Mouse (Mus musculus) heart, embryonic 15.5 days (tissue): ENCODE measurements around the gene Ggta1. TPM values are rescaled to one million over a fixed set of nuclear protein-coding genes. Genes with fewer than 3 reads are reported as not detected.
A peak's percentile ranks its signal among the peaks of the same experiment; 100 is the strongest.

ENCODE experiments used
- ATAC-seq: fragments of 200-750 bp; cut with Nextera tagmentation; replicated peaks from 2 replicates; pipeline ENCODE4 v1.8.0; 2017; ENCODE audit warnings: low read depth, moderate TSS enrichment; ENCODE audit not compliant: insufficient number of reproducible peaks, insufficient read depth, low FRiP score
- H3K27ac ChIP-seq: fragments of 300-500 bp; sonication (generic); 2 replicates; pipeline ENCODE4 v1.5.1; 2015; ENCODE audit warnings: mild to moderate bottlenecking, inconsistent platforms
- H3K27me3 ChIP-seq: fragments of 300-500 bp; sonication (generic); 2 replicates; pipeline ENCODE4 v1.6.1; 2015; ENCODE audit warnings: inconsistent platforms
- H3K36me3 ChIP-seq: fragments of 300-500 bp; sonication (generic); 2 replicates; pipeline ENCODE4 v1.6.1; 2015; ENCODE audit warnings: mild to moderate bottlenecking, inconsistent platforms
- H3K4me1 ChIP-seq: fragments of 300-500 bp; sonication (generic); replicated peaks from 2 replicates; pipeline ENCODE4 v1.6.1; 2015; ENCODE audit warnings: inconsistent platforms
- H3K4me2 ChIP-seq: fragments of 300-500 bp; sonication (generic); 2 replicates; pipeline ENCODE4 v1.6.1; 2015; ENCODE audit warnings: inconsistent platforms, mild to moderate bottlenecking, moderate library complexity
- H3K4me3 ChIP-seq: fragments of 300-500 bp; sonication (generic); 2 replicates; pipeline ENCODE4 v1.5.1; 2015; ENCODE audit warnings: mild to moderate bottlenecking, inconsistent platforms
- H3K9ac ChIP-seq: fragments of 300-500 bp; sonication (generic); 2 replicates; pipeline ENCODE4 v1.6.1; 2015; ENCODE audit warnings: mild to moderate bottlenecking, inconsistent platforms
- H3K9me3 ChIP-seq: fragments of 300-500 bp; sonication (generic); replicated peaks from 2 replicates; pipeline ENCODE4 v1.6.1; 2016; ENCODE audit warnings: inconsistent platforms
- WGBS: fragments of 180-500 bp; shearing (Covaris S2); methylation state at CpG from one replicate; pipeline ENCODE4 v1.1.7; 2015; ENCODE audit warnings: mixed read lengths; 5-methylcytosine and 5-hydroxymethylcytosine counted together
- polyA plus RNA-seq: library from polyadenylated mRNA; unstranded; fragments of >200 nt; fragmentation: Nextera tagmentation; extraction: Ambion mirVana; gene quantifications from 2 replicates; pipeline ENCODE4 v1.2.1, GENCODE M21; 2015

Gene Ggta1
- polyA plus RNA-seq, 1 experiment from 2014 or later: 27.4 TPM

DNA sequence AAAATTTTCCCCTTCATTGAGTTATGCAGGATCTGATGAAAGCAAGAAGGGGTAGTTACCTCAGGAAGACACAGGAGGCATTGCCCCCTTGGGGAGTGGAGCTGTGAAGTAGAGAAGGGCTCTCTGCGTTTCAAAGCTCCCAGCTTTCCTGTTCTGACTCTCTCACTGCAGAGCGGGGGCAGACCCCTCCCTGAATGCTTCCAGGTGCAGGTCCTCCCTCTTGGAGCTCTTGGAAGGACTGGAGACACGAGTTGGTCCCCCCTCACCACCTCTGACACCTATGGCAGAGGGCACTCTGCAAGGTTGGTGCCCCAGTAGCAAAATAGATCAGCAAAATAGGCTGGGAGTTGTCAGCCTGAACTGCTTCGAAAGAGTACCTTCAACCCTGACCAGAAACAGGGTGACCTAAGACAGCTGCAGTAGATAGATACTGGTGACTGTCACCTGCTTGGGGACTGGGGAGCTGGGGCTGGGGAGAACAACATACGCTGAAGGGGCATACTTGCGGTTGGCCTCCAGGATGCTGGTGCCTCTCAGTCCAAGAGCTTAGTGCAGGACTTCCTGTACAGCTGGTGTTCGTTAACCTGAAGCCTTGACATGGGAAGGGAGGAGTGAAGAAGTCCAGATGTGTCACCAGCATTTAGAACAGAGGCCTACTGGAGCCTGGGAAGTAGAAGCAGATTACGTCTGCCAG lies 40.8 kb upstream of the Ggta1 start:
- Histone ChIP-seq H3K27me3 (no peaks in the 10 kb centered on the region), H3K4me1 (peaks cover 55% of the 10 kb centered on the region), H3K36me3 (no peaks in the 10 kb centered on the region), H3K27ac (peak overlapping the region; percentile 89), H3K4me3 (no peak overlapping the region), H3K9me3 (no peaks in the 10 kb centered on the region), H3K9ac (no peak overlapping the region), H3K4me2 (no peak overlapping the region)
- ATAC-seq: peak; percentile 58
- WGBS: 28% methylated on average over 8 of the region's 8 CpGs

DNA sequence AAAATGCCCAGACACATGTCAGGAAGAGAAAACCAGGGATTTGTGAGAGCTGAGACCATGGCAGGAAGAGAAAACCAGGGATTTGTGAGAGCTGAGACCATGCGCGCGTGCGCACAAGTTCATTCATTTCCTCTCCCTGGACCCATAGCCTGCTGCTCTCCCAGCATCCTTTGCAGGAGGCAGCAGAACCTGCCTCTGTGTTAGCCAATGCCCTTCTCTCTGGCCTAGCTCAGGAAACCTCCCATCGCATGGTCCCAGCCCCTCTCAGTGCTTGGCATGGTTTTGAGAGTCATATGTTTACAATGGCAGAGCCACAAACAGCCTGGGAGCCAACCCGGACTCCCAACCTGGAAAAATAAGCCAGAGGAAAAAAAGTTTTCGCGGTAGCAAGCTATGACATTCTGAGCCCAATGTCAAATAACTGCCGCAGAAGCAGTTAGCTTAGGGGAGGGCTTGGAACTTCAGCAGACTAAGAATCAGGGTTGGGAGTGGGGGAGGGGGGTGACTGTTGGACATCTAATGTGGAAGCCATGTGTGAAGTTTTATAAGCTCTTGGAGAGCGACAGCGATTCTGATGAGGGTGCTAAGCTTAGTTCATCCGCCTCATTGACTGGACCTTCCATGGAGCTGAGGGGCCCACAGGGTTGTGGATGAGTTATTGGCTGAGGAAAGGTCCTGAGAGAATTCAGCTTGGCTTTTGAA lies 40.1 kb upstream of the Ggta1 start:
- no peak overlapping the region for H3K4me3 ChIP-seq
- peak overlapping the region; percentile 89 for H3K27ac ChIP-seq
- peaks cover 48% of the 10 kb centered on the region for H3K4me1 ChIP-seq
- H3K4me2 ChIP-seq: no peak overlapping the region
- H3K9me3 ChIP-seq: no peaks in the 10 kb centered on the region
- H3K27me3 ChIP-seq: no peaks in the 10 kb centered on the region
- ATAC-seq: no peak
- 65% methylated on average over 12 of the region's 12 CpGs for WGBS
- H3K9ac ChIP-seq: no peak overlapping the region
- no peaks in the 10 kb centered on the region for H3K36me3 ChIP-seq

DNA sequence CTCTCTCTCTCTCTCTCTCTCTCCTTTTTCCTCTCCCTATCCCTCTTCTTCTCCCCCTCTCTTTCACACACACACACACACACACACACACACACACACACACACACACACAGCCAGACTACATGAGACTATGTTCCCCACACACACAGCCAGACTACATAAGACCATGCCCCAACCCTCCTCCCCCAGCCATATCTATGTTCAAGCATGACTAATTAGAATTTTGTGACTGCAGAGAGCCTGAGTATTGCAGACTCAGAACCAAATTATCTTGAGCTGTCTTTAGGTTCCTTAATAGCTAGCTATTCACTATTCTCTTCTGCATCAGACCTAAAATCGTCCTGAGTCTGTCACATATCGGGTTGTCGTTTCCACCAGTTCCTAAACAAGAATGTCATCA lies 39.5 kb upstream of the Ggta1 start:
- Histone ChIP-seq H3K27ac (peak overlapping the region; percentile 89), H3K4me3 (no peak overlapping the region), H3K9ac (no peak overlapping the region), H3K4me1 (peaks cover 47% of the 10 kb centered on the region), H3K4me2 (no peak overlapping the region), H3K27me3 (no peaks in the 10 kb centered on the region), H3K9me3 (no peaks in the 10 kb centered on the region), H3K36me3 (no peaks in the 10 kb centered on the region)
- ATAC-seq: no peak
- 57% methylated on average over 3 of the region's 3 CpGs for WGBS

DNA sequence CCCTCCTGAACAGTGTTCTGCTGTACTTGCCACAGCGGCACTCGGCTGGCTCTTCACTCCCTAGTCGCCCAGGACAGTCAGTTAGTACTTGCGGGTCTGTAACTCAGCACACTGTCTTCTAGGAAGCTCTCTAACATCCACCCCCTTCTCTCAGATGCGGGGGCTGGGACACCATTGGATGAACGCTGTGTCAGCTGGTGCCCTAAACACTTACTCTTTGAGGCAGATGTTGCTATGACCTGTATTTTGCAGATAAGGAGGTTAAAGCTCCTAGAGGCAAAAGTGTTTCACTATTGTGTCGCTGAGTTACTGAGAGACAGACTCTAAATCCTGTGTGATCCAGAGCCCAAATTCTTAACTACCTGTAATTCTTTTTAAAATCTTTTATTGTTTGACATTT lies 36.4 kb upstream of the Ggta1 start:
- H3K27me3 ChIP-seq: no peaks in the 10 kb centered on the region
- H3K4me3 ChIP-seq: no peak overlapping the region
- peaks cover 36% of the 10 kb centered on the region for H3K4me1 ChIP-seq
- no peak overlapping the region for H3K9ac ChIP-seq
- no peak overlapping the region for H3K4me2 ChIP-seq
- 55% methylated on average over 7 of the region's 7 CpGs for WGBS
- no peaks in the 10 kb centered on the region for H3K36me3 ChIP-seq
- no peak for ATAC-seq
- no peaks in the 10 kb centered on the region for H3K9me3 ChIP-seq
- H3K27ac ChIP-seq: no peak overlapping the region; the same call in 1 of the 2 replicates

DNA sequence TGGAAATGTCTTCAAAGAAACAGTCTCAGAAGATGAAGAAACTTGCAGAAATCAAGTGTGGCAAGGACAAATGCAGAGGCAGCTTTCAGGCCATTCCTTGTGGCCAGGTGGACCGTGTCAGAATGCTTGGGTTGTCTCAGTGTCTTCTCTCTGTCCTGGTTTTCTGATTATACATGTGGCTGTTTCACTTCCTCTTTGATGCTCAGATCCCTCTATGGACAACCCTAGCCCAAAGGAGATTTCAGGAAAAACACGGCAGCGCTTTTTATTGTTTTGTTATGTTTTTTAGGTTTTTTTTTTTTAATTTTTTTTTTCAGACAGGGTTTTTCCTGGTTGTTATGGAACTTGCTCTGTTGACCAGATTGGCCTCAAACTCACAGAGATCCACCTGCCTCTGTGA lies 35.9 kb upstream of the Ggta1 start:
- 74% methylated on average over 3 of the region's 3 CpGs for WGBS
- H3K9ac ChIP-seq: no peak overlapping the region
- H3K4me1 ChIP-seq: peaks cover 31% of the 10 kb centered on the region
- no peak overlapping the region; the same call in 1 of the 2 replicates for H3K27ac ChIP-seq
- H3K36me3 ChIP-seq: no peaks in the 10 kb centered on the region
- H3K27me3 ChIP-seq: no peaks in the 10 kb centered on the region
- no peak overlapping the region for H3K4me2 ChIP-seq
- no peaks in the 10 kb centered on the region for H3K9me3 ChIP-seq
- H3K4me3 ChIP-seq: no peak overlapping the region
- no peak for ATAC-seq

DNA sequence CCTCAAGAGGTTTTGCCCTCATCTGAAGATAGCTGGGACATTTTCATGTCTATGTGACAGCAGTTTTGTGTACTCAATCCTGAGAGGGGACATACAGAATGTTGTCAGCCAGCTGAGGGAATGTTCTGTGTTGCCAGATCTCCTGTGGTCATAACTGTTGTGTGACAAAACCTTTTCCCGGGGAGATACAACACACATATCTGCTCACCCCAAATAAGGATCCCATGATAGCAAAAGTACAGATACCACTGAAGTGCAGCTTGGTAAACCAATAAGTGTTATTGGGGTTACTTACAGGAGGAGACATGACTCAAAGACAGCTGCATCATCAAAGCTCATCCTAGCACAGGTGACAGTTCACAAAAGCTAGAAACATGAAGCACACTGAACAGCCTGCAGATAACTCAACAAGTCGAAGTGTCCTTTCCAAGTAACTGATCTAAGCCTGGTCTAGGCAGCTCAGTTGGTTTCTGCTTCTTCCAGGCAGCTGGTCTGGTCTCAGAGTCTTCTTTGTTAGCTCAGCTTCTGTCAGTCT lies 34.7 kb upstream of the Ggta1 start:
- H3K4me3 ChIP-seq: no peak overlapping the region
- ATAC-seq: no peak
- 71% methylated on average over 2 of the region's 2 CpGs for WGBS

DNA sequence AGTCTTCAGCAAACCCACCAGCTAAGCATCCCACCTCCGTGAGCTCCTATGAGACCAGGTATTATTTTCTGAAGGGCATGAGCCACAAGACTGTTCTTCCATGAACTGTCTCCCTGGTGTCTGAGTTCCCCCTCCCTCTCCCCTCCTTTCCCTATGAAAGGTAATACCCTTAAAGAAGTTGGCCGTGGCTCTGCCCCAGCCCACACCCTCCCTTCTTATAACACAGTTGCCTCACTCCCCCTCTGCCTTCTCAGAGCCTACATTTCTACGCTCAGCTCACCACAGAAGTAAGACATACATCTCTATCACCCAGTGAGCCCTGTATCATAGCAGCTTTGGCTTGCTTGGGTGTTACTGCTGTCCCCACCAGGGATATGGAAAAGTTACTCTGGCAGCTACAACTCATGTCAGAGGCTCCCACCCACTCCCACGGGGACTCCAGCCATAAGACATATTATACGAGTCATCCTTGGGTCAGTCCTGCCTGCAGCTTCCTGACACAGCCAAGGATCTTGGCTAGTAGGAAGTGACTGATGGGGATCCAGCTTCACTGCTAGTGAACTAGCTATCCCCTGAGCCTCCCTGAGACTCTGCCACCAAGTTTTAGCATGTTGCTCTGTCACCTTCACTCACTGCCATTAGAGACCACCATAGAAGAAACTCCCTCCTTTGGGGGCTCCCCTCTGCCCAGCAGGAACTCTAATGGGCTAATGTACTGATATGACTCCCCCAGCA lies 33.4 kb upstream of the Ggta1 start:
- Histone ChIP-seq H3K27me3 (no peaks in the 10 kb centered on the region), H3K27ac (peak overlapping the region; percentile 48), H3K4me2 (peak overlapping the region; percentile 1; the same call in 1 of the 2 replicates), H3K9me3 (no peaks in the 10 kb centered on the region), H3K4me1 (peaks cover 15% of the 10 kb centered on the region), H3K4me3 (no peak overlapping the region), H3K9ac (no peak overlapping the region), H3K36me3 (no peaks in the 10 kb centered on the region)
- peak; percentile 14; the same call in 1 of the 2 replicates for ATAC-seq
- WGBS: 44% methylated on average over 5 of the region's 5 CpGs

More for the DNA sequence above, 34.7 kb upstream of the Ggta1 start:
- no peaks in the 10 kb centered on the region for H3K27me3 ChIP-seq
- H3K27ac ChIP-seq: no peak overlapping the region
- no peaks in the 10 kb centered on the region for H3K9me3 ChIP-seq
- peaks cover 19% of the 10 kb centered on the region for H3K4me1 ChIP-seq
- H3K4me2 ChIP-seq: no peak overlapping the region
- no peak overlapping the region for H3K9ac ChIP-seq
- H3K36me3 ChIP-seq: no peaks in the 10 kb centered on the region

DNA sequence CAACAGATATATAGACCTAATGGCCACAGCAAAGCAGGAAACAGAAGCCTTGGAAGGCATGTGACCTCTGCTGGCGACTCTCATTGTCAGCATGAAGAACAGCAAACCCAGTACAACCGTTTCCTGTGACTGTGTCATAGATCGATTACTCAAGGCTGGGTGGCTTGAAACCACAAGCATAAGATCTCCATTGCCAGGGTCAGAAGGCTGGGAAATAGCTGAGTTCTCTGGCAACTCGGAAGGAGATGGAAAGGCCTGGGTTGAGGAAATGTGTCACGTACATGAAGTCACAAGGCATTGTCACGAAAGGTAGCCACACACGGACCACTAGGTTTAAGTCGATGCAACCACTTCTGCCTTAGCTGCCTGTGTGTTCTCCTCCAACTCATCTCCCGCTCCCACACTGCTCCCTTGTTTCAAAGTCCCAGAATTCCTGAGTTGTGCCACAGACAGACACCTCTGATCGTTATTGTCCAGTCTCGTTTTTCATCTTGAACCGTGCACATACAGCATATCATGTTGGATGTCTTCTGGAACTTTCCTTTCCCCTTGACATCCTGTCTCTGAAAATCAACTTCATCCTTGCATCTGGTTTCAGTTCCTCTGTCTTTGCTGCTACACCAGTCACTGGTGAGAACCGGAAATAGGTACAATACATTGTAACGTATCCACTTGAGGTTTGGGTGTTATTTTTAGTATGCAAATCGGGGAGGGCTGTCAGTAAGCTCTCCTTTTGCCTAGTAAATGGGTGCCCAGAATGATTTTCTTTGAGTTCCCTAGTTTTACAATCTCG lies 32.7 kb upstream of the Ggta1 start:
- no peak overlapping the region for H3K4me3 ChIP-seq
- H3K9me3 ChIP-seq: no peaks in the 10 kb centered on the region
- ATAC-seq: no peak
- peak overlapping the region; percentile 1; the same call in 1 of the 2 replicates for H3K4me2 ChIP-seq
- peaks cover 16% of the 10 kb centered on the region for H3K4me1 ChIP-seq
- H3K27ac ChIP-seq: peak overlapping the region; percentile 50
- no peaks in the 10 kb centered on the region for H3K27me3 ChIP-seq
- WGBS: 58% methylated on average over 16 of the region's 16 CpGs
- no peak overlapping the region for H3K9ac ChIP-seq
- no peaks in the 10 kb centered on the region for H3K36me3 ChIP-seq

DNA sequence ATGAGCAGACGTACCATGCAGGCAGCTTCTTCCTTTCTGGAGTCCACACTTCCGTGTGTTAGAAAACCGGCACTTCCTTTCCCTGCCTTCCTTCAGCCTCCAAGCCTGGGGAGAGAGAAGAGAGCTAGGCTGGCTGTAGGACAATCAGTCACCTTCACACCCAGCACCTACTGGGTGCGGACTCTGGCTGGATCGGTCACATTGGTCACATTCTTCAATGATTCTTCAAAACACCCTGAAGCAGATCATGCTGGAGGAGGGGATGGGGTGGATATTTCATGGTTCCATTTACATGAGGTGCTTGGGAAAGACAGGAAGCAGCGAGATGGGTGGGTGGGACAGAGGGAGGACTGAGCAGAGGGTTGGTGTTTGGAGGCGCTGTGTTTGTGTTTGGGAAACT lies 30.5 kb upstream of the Ggta1 start:
- ATAC-seq: no peak
- no peaks in the 10 kb centered on the region for H3K27me3 ChIP-seq
- 84% methylated on average over 7 of the region's 7 CpGs for WGBS
- no peak overlapping the region for H3K27ac ChIP-seq
- H3K4me1 ChIP-seq: peaks cover 21% of the 10 kb centered on the region
- H3K9ac ChIP-seq: no peak overlapping the region
- no peaks in the 10 kb centered on the region for H3K36me3 ChIP-seq
- no peak overlapping the region for H3K4me2 ChIP-seq
- H3K9me3 ChIP-seq: no peaks in the 10 kb centered on the region
- H3K4me3 ChIP-seq: no peak overlapping the region

DNA sequence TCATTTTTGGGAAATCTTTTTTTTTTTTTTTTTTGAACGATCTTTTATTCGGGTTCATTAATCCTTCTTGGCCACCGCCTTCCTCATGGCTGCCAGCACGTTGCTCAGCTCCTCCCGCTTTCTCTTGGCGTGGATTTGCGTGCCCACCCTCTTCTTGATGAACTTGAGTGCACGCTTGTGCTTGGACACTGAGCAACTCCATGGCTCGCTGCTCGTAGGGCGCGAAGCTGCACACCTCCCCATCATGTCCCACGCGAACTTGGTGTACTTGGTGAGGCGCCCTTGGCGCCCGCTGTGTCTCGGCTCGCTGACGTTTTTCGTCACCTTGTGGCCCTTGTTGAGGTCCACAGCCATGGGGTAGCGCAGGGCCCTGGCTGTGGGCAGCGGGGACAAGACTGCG lies 28.1 kb upstream of the Ggta1 start:
- Histone ChIP-seq H3K4me1 (peaks cover 18% of the 10 kb centered on the region), H3K4me3 (no peak overlapping the region), H3K9me3 (no peaks in the 10 kb centered on the region), H3K27me3 (no peaks in the 10 kb centered on the region), H3K27ac (no peak overlapping the region), H3K4me2 (no peak overlapping the region), H3K9ac (no peak overlapping the region), H3K36me3 (no peaks in the 10 kb centered on the region)
- WGBS: 88% methylated on average over 24 of the region's 24 CpGs
- ATAC-seq: no peak
